Mouse (Mus musculus): ENCODE measurements around the gene Cyp27a1. TPM values are rescaled to one million over a fixed set of nuclear protein-coding genes. Genes with fewer than 3 reads are reported as not detected.

The Cyp27a1 gene
- 4.4 TPM in 2 replicates for total RNA-seq (2014; rRNA removed)
- 2.3 and 2.6 TPM in 2 replicates for polyA plus RNA-seq (2015; fragmentation: Nextera tagmentation; extraction: Ambion mirVana)

- H3K4me2 ChIP-seq (ENCODE audit: low read depth, low read length, poor library complexity, severe bottlenecking) = peak within 1 kb of the TSS; percentile 67
- TF ChIP-seq CTCF (IDR thresholded peaks at IDR 0.05) = 0 out of 2 replicates have a peak, but pooled peaks have one; percentile 13
- H3K27ac ChIP-seq (ENCODE audit: low read depth, low read length) = no peak within 1 kb of the TSS
- 6% methylated on average over 35 of the region's 35 CpGs for WGBS
- H3K4me1 ChIP-seq (ENCODE audit: insufficient read depth, low read length) = no peaks in the 10 kb centered on the region
- H3K9ac ChIP-seq (replicated peaks; ENCODE audit: low read length, poor library complexity, severe bottlenecking) = peak within 1 kb of the TSS; percentile 45
- H3K9me3 ChIP-seq (ENCODE audit: low read length) = no peaks in the 10 kb centered on the region
- no peaks in the 10 kb centered on the region for H3K36me3 ChIP-seq (ENCODE audit: insufficient read depth, low read length)
- peak; percentile 19 for DNase-seq (ENCODE audit: low spot score)
- ATAC-seq (ENCODE audit: low FRiP score) = no peak
- H3K4me3 ChIP-seq (ENCODE audit: low read depth, low read length) = peak within 1 kb of the TSS; percentile 39
- no peaks in the 10 kb centered on the region; the same call in 1 of the 2 replicates for H3K27me3 ChIP-seq (ENCODE audit: insufficient read depth, low read length)
Observed at GRCm38 (mm10) chr1:74713099-74713858, at the start of gene Cyp27a1. Gene Cyp27a1, plus strand, starts transcription at chr1:74713574.

DNA sequence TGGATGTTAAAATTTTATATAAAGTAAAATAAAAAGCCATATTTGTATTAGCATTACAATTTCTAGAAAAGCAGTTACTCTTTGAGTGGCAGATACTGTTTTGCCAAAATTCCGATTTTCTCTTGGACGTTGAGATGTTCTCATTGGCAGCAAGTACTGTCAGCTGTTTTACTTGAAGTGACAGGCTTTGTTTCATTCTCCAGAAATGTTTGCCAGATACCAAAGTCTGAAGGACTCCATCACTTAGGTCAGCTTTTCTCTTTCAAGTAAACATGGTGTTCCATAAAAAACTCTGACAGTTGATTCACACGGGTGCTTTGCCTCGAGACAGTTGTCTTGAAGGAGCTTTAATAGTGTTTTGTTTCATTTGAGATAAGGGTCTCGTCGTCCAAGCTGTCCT, 48.2 kb upstream of the Cyp27a1 start:
- Histone ChIP-seq H3K27ac (ENCODE audit: low read depth, low read length) (no peak overlapping the region), H3K4me2 (ENCODE audit: low read depth, low read length, poor library complexity, severe bottlenecking) (no peak overlapping the region), H3K9ac (replicated peaks; ENCODE audit: low read length, poor library complexity, severe bottlenecking) (no peak overlapping the region), H3K9me3 (ENCODE audit: low read length) (no peaks in the 10 kb centered on the region), H3K4me1 (ENCODE audit: insufficient read depth, low read length) (no peaks in the 10 kb centered on the region), H3K4me3 (ENCODE audit: low read depth, low read length) (no peak overlapping the region), H3K36me3 (ENCODE audit: insufficient read depth, low read length) (no peaks in the 10 kb centered on the region), H3K27me3 (ENCODE audit: insufficient read depth, low read length) (no peaks in the 10 kb centered on the region)
- DNase-seq (ENCODE audit: low spot score) (no peak), ATAC-seq (ENCODE audit: low FRiP score) (no peak)
- WGBS = 81% methylated on average over 6 of the region's 6 CpGs
- no peak for TF ChIP-seq CTCF (IDR thresholded peaks at IDR 0.05)

DNA sequence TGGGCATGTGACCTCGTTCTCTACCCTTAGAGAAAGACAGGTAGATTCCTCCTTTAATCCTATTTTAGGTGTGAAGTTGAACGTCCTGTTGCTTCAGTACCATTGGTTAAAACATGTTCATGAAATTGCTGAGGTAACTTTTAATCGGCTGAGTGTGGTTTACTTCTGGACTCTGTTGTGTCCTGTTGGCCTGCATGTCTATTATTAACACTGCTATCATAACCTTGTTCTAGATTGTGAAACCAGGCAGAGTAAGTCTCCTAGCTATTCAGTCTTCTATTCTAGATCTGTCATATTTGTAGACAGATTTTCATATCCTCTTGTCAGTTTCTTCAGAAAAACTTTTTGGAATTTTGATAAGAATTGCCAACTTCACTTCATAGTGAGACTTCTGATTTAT, 45.0 kb upstream of the Cyp27a1 start:
- H3K36me3 ChIP-seq (ENCODE audit: insufficient read depth, low read length) = no peaks in the 10 kb centered on the region
- no peak overlapping the region for H3K4me3 ChIP-seq (ENCODE audit: low read depth, low read length)
- H3K9me3 ChIP-seq (ENCODE audit: low read length) = no peaks in the 10 kb centered on the region
- no peak for TF ChIP-seq CTCF (IDR thresholded peaks at IDR 0.05)
- no peak overlapping the region for H3K4me2 ChIP-seq (ENCODE audit: low read depth, low read length, poor library complexity, severe bottlenecking)
- DNase-seq (ENCODE audit: low spot score) = no peak
- H3K27ac ChIP-seq (ENCODE audit: low read depth, low read length) = no peak overlapping the region
- H3K27me3 ChIP-seq (ENCODE audit: insufficient read depth, low read length) = no peaks in the 10 kb centered on the region
- no peak for ATAC-seq (ENCODE audit: low FRiP score)
- H3K9ac ChIP-seq (replicated peaks; ENCODE audit: low read length, poor library complexity, severe bottlenecking) = no peak overlapping the region
- 87% methylated on average over 3 of the region's 3 CpGs for WGBS
- H3K4me1 ChIP-seq (ENCODE audit: insufficient read depth, low read length) = no peaks in the 10 kb centered on the region

GRCm38 (mm10) chr1:74672731-74673130, 40.6 kb upstream of the Cyp27a1 start:
- ATAC-seq (ENCODE audit: low FRiP score) (no peak), DNase-seq (ENCODE audit: low spot score) (no peak)
- H3K4me3 ChIP-seq (ENCODE audit: low read depth, low read length) = no peak overlapping the region
- H3K4me1 ChIP-seq (ENCODE audit: insufficient read depth, low read length) = no peaks in the 10 kb centered on the region
- H3K4me2 ChIP-seq (ENCODE audit: low read depth, low read length, poor library complexity, severe bottlenecking) = no peak overlapping the region
- no peaks in the 10 kb centered on the region for H3K27me3 ChIP-seq (ENCODE audit: insufficient read depth, low read length)
- 89% methylated on average over 7 of the region's 7 CpGs for WGBS
- no peaks in the 10 kb centered on the region for H3K9me3 ChIP-seq (ENCODE audit: low read length)
- TF ChIP-seq CTCF (IDR thresholded peaks at IDR 0.05) = no peak
- H3K27ac ChIP-seq (ENCODE audit: low read depth, low read length) = no peak overlapping the region
- no peak overlapping the region for H3K9ac ChIP-seq (replicated peaks; ENCODE audit: low read length, poor library complexity, severe bottlenecking)
- H3K36me3 ChIP-seq (ENCODE audit: insufficient read depth, low read length) = no peaks in the 10 kb centered on the region

GRCm38 (mm10) chr1:74676863-74677262, 36.5 kb upstream of the Cyp27a1 start:
- DNase-seq (ENCODE audit: low spot score) = no peak
- WGBS = 86% methylated on average over 3 of the region's 3 CpGs
- no peak overlapping the region for H3K4me2 ChIP-seq (ENCODE audit: low read depth, low read length, poor library complexity, severe bottlenecking)
- H3K4me3 ChIP-seq (ENCODE audit: low read depth, low read length) = no peak overlapping the region
- no peaks in the 10 kb centered on the region for H3K4me1 ChIP-seq (ENCODE audit: insufficient read depth, low read length)
- no peaks in the 10 kb centered on the region for H3K27me3 ChIP-seq (ENCODE audit: insufficient read depth, low read length)
- H3K27ac ChIP-seq (ENCODE audit: low read depth, low read length) = no peak overlapping the region
- TF ChIP-seq CTCF (IDR thresholded peaks at IDR 0.05) = no peak
- no peak overlapping the region for H3K9ac ChIP-seq (replicated peaks; ENCODE audit: low read length, poor library complexity, severe bottlenecking)
- peaks cover 29% of the 10 kb centered on the region for H3K36me3 ChIP-seq (ENCODE audit: insufficient read depth, low read length)
- H3K9me3 ChIP-seq (ENCODE audit: low read length) = no peaks in the 10 kb centered on the region
- no peak for ATAC-seq (ENCODE audit: low FRiP score)

- no peak overlapping the region for H3K4me3 ChIP-seq (ENCODE audit: low read depth, low read length)
- H3K27me3 ChIP-seq (ENCODE audit: insufficient read depth, low read length) = no peaks in the 10 kb centered on the region
- H3K27ac ChIP-seq (ENCODE audit: low read depth, low read length) = no peak overlapping the region
- no peak overlapping the region for H3K9ac ChIP-seq (replicated peaks; ENCODE audit: low read length, poor library complexity, severe bottlenecking)
- no peak overlapping the region for H3K4me2 ChIP-seq (ENCODE audit: low read depth, low read length, poor library complexity, severe bottlenecking)
- peaks cover 29% of the 10 kb centered on the region for H3K36me3 ChIP-seq (ENCODE audit: insufficient read depth, low read length)
- DNase-seq (ENCODE audit: low spot score) (no peak), ATAC-seq (ENCODE audit: low FRiP score) (no peak)
- 72% methylated on average over 1 of the region's 1 CpGs for WGBS
- TF ChIP-seq CTCF (IDR thresholded peaks at IDR 0.05) = no peak
- H3K4me1 ChIP-seq (ENCODE audit: insufficient read depth, low read length) = no peaks in the 10 kb centered on the region
- no peaks in the 10 kb centered on the region for H3K9me3 ChIP-seq (ENCODE audit: low read length)
Observed at GRCm38 (mm10) chr1:74677843-74678242, 35.5 kb upstream of the Cyp27a1 start.
